Mouse (Mus musculus): ENCODE results near the gene Prl7c1.
"Not testable (repeated sequence)": the region's sequence is repeated elsewhere in the genome, so short reads cannot be mapped to it uniquely, and the experiment has no call there.

The Prl7c1 gene

GRCm38 (mm10) chr13:27780704-27781103, at the start of gene Prl7c1:
Prl7c1 (minus strand) TSS chr13:27780804.
- DNase-seq: not testable (repeated sequence)

- DNase-seq: no peak
Measured at GRCm38 (mm10) chr13:27802765-27803164, 22.2 kb upstream of the Prl7c1 start.

GRCm38 (mm10) chr13:27801354-27801753, 20.8 kb upstream of the Prl7c1 start, which contains the start of gene Prl2a1:
Prl2a1 (plus strand) TSS chr13:27801654.
- DNase-seq: no peak

GRCm38 (mm10) chr13:27799303-27799702, 18.7 kb upstream of the Prl7c1 start:
- DNase-seq: no peak

- no peak for DNase-seq
Measured at GRCm38 (mm10) chr13:27734512-27735186, 46.0 kb downstream of the Prl7c1 start.

- not testable (repeated sequence) for DNase-seq
Measured at GRCm38 (mm10) chr13:27730286-27730959, 50.2 kb downstream of the Prl7c1 start.

- not testable (repeated sequence) for DNase-seq
Measured at GRCm38 (mm10) chr13:27725057-27725456, 55.5 kb downstream of the Prl7c1 start.

Data from right cerebral cortex, adult 18-20 months (tissue).